Mouse (Mus musculus) MEL-GATA-1-ER (cell line): ENCODE results near the gene Ciapin1.
"Not testable (repeated sequence)": the region's sequence is repeated elsewhere in the genome, so short reads cannot be mapped to it uniquely, and the experiment has no call there.

Experiments
- DNase-seq: peaks from one replicate; pipeline ENCODE4 v3.0.0-alpha.2; 2012; ENCODE audit warnings: low read depth; ENCODE audit errors: extremely low read depth

Gene Ciapin1

DNA sequence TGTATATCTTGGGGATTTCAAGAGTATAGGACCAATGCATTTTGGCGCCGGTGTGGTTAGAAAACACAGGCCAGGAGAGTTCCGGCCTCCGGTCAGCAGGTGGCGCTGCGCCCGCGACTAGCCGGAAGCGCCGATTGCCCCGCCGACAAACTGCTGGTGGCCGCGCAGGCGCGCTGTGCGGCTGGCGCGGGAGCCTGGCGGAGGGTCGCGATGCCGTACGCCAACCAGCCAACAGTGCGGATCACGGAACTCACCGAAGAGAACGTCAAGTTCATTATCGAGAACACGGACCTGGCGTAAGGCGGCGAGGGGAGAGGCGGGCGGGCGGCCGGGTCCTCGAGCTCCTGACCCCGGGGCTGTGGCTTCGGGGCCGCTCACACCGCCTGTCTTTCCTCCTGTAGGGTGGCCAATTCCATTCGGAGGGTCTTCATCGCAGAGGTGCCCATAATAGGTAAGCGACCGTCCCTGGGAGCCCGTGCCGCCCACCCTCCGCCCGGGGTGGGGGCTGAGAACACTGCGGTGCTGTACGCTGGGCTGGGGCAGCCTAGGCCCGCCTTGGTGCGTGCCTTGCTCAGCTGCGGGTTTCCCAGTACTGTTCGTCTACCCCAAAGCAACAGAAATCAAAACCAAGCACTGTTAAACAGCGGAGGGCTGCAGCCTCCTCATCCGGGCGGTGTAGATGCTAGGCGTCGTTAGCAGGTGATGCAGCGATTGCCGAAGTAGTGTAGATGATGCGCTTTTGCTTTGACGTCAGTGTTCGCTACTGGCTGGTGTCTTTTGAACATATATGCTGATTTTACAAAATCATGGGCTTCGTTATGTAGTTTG, 19.4 kb upstream of the Ciapin1 start, which contains the start of gene Polr2c:
Polr2c (plus strand) TSS at position 105 of the 828 bp plus-strand sequence.
- DNase-seq = peak; percentile 65

DNA sequence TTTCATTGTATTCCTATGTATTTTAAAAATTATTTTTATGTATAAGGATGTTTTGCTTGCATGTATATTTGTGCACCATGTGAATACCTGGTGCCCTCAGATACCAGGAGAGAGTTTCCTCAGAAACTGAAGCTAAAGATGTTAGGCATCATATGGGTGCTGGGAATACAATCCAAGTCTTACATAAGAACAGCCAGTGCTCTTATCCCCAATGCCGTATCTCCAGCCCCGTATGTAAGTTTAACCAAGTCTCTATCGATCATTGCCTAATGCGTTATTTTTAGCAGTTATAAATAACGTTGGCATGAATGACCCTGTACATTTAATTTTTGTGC, 18.8 kb upstream of the Ciapin1 start:
- DNase-seq = no peak

DNA sequence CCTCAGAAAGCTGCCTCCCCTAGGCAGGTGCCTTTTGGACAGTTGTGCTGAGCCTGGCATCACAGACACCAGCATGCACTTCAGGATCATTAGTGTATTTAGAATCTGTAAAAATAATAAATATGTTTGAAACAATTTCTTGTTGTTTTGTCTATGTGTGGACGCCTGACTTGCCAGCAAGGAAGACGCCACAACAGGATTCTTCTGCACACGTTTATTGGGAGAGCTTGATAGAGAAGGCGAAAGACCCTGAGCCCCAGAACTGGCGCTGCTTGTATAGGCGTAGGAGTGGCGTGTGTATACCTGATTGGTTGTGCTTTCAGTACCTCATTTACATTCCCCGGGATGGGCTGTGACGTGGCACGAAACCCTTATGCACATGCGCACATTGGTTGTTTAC, 16.6 kb upstream of the Ciapin1 start:
- DNase-seq = not testable (repeated sequence)

DNA sequence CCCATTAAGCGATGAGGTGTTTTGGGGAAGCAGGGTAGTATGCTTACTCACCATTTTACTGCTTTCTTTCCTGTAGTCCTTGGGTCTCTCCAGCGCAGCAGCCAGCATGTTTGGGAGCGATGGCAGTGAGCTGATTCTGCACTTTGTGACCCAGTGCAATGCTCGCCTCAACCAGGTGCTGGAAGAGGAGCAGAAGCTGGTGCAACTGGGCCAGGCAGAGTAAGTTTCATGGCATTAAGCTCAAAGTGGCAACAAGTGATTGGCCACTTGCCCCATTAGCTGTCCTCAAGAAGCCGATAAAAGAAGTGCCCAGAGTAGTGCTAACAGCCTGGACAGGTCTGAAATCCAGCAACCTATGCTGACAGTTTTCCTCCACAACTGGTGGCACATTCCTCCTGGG, 11.9 kb upstream of the Ciapin1 start:
- DNase-seq = no peak

DNA sequence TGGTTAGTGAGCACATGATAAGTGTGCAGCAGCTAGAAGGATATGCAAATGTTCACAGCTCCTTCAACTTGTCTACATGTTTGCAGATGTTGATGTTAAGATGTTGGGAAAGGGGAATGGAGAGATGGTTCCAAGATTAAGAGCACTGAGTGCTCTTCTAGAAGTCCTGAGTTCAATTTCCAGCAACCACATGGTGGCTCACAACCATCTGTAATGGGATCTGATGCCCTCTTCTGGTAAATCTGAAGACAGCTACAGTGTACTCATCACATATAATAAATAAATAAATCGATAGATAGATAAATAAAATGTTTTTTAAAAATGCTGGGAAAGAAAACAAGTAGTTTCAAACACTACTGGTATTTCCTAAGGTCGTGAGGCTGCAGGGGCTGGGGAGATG, 3.0 kb upstream of the Ciapin1 start:
- DNase-seq = no peak

DNA sequence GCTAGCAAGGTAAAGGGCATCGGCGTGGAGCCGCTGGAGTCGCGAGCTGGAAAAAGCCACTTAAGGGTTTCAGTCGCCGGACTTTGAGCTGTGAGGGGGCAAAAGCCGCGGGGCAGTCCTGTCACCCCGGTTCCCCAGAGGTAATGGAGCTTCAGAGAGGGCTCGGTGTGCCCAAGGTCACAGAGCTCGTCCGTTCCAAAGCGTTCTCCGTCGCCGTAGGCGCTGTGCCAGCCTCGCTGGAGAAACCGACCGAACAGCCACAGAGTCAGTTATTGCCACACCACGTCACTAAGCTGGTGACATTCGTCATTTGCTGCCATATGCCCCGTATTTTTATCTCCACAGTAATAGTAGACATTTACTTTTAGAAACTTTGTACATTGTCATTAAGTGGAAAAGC, 442 bp upstream of the Ciapin1 start:
- DNase-seq = peak; percentile 56

DNA sequence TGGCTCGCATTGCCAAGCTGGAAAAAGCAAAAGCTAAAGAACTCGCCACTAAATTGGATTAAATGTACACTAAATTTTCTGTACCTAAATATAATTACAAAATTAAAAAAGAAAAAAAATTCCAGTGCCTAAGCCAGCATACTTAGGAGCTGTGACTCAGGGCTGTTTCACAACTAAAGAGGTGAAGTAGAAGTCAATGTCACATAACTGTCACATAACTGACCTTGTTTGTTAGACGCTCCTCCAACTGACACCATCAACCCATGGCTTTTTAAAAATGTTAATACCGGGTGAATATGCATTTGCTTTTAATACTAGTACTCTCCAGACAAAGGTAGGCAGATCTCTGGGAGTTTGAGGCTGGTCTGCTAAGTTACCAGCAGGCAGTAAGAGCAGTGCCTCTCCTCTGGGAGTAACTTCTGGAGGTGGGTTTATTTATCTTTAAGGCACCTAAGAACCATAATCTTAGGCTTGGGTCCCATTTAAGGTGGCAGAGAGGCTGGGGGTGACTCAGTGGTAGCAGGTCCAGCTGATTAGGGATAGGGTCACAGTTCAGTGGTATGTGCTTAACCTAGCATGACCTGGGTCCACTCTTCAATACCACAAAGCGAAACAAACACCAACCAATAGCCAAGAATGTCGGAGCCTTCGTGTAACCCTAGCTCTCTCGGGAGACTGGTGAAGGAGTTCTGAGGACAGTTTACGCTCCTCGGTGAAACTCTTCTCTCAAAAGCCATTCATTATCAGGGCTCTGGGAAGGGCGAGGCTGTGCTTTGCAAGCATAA, 1.5 kb downstream of the Ciapin1 start:
- no peak for DNase-seq

DNA sequence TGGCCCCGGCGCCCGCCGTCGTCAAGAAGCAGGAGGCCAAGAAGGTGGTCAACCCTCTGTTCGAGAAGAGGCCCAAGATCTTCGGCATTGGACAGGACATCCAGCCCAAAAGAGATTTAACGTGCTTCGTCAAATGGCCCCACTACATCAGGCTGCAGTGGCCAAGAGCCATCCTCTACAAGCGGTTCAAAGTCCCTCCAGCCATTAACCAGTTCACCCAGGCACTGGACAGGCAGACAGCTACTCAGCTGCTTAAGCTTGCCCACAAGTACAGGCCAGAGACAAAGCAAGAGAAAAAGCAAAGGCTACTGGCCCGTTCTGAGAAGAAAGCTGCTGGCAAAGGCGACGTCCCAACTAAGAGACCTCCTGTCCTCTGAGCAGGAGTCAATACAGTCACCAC, 2.4 kb downstream of the Ciapin1 start:
- not testable (repeated sequence) for DNase-seq

DNA sequence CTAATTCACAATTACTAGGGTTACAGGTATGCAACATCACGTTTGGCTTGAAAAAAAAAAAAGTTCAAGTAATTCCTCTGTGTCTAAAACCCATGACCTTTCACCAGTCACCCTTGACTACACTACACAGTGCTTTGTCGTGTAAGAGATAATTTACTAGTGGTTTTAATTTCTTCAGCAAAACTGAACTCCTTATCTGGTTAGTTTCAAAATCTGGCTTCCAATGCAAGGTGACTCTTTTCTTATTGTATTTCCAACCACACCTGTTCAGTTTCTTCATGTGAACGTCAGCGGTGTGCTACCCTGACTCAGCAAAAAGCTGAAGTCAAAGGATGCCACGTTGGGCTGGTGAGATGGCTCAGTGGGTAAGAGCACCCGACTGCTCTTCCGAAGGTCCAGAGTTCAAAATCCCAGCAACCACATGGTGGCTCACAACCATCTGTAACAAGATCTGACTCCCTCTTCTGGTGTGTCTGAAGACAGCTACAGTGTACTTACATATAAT, 4.2 kb downstream of the Ciapin1 start:
- DNase-seq = not testable (repeated sequence)

DNA sequence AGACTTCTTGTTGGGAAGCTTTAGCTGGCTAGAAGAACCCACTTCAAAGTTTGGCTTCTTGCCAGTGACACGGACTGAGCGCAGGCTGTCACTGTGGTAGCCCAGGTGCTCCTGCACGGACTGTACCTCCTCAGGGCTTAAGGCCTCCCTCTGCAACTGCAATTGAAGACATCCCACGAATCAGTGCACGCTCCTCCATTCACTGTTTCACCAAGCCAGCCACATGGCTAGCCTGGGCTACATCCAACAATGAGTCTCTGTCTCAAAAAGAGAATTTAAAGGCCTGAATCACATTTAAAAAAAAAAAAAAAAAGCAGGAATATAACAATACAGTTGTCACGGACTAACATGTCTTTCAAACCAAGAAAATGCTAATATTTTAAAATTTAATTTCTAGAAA, 9.9 kb downstream of the Ciapin1 start:
- no peak for DNase-seq

DNA sequence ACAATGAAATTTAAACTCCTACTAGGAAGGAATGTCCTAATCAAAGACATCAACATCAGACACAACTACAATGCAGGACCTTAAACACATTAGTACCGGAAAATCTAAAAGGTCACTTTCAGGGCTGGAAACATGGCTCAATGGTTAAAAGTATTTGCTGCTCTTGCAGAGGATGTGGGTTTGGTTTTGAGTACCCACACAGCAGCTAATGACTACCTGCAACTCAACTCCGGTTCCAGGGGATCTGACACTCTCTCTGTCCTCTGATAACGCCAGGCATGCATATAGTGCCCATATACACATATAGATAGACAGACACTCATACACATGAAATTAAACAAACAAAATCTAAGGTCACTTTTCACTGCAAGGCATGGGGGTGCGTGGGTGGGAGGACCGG, 11.9 kb downstream of the Ciapin1 start:
- no peak for DNase-seq

DNA sequence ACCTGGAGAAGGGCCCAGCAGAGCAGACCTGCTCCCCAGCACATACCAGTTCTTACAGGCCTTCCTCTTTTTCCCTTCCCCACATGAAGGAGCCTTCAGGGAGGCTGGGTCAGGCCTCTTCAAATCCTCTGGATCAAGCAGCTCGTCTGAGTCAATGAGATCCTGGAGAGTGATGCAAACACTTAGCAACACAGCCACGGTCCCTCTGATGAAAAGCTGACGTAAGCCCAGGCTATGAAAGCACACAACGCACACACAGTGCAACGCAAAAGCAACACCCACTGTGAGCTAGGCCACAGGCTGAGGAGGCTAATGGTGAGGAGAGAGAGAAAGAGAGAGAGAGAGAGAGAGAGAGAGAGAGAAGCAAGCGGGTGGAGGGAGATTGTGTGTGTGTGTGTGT, 13.0 kb downstream of the Ciapin1 start:
- no peak for DNase-seq

DNA sequence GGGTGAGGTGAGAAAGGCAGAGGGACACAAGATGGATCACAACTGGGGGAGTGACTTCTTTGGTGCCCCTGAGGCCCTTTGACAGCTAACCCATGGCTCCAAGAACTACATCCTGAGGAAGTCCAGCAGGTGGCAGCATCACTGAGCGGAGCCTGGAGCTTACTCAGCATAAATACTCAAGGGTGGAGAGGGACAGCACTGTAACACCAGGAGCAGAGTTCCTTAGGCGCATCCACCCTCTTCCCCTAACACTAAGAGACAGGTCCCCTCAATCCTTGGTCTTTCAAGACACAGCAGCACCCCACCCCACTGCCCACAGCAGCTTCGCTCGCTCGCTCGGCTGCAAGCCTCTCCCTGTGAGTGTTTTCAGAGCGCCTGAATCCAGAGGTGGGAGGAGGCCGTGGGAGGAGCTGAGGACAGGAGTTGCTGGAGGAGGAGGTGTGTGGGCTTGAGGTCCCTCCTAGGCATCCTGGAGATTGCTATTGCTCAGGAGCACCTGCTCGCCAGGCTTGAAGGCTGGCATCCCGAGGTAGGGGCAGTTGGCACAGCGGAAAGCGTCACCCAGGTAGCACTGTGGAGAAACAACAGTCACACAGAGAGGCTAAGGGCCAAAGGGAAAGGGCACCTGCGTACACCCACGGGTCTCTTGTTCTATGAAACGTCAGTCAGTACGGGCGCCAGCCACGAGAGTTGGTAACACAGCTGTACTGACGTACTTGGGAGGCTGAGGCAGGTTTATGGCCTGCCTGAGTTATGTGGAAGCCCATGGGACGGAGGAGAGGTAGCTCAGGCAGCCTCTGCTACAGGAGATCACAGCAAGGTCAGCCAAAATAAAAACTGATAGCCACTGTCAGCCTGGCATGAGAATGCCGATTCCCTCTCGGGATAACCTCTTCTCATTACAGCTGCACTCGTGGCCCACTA, 15.3 kb downstream of the Ciapin1 start:
- DNase-seq = no peak

DNA sequence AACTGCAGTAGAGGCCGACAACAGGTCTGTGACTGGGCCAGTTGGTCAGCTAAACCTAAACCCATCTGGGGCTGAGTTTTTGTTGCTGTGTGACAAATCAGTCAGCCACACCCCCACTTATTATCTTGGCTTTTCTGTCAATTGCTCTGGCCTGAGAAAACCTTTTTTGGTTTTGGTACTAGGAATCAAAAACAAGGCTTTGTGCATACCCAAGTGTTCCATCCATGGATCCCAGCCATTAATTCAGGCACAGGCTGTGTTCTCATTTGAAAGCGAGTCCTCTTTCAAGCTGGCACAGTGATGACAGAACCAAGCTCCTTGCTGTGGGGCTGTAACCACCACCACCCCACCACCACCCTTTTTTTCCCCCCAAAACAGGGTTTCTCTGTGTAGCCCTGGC, 16.8 kb downstream of the Ciapin1 start:
- no peak for DNase-seq

DNA sequence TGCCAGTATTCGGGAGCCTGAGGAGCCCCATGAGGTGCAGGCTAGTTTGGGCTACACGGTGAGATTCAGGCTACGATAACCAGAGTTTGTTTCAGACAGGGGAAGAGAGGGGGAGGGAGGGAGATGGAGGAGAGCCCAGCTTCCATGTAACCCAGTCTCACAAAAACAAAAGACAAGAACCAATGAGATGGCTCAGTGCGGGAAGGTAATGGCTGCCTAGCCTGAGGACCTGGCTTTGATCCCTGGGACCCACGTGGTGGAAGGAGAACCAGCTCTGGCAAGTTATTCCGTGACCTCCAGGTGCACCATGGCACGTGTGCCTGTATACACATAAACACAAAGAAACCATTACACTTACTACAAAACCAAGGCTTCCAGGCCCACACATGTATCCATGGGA, 17.6 kb downstream of the Ciapin1 start:
- no peak for DNase-seq

DNA sequence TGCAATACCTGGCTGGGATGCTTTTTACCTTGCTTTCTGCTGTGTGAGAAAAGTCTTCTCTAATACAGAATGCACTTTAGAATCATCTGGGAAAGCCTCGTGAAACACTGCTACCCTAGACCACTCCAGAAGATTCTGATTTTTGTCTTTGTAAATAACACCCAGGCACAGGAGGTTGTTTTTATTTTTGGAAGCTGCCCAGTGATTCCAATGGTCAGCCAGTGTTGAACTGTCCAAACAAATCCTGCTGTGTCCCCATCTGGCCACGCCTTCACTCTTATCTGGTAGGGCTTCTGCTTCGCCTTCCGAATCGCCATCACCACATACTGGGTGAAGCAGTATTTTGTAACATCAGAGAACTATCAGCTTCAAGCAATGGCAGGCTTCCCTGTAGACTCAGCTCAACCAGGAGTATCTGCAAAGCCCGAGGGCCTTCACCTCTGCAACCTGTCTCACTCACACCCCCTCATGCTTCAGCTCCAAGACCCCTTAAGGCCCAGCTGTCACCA, 18.4 kb downstream of the Ciapin1 start:
- no peak for DNase-seq

DNA sequence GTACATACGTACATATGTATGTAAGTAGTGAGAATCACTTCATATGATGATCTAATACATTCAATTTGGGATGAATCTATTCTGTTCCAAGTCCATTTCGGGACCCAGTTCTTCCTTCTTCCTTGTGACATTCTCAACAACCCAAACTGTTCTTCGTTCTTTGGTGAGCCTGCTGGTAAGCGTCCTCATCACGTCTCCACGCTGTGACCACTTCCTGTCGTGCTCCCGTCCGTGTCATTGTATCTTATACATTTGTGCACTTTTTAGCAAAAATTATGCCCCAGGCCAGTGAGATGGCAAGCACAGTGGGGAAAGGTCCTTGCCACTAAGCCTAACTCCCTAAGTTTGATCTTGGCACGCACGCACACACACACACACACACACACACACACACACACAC, 20.2 kb downstream of the Ciapin1 start:
- no peak for DNase-seq

DNA sequence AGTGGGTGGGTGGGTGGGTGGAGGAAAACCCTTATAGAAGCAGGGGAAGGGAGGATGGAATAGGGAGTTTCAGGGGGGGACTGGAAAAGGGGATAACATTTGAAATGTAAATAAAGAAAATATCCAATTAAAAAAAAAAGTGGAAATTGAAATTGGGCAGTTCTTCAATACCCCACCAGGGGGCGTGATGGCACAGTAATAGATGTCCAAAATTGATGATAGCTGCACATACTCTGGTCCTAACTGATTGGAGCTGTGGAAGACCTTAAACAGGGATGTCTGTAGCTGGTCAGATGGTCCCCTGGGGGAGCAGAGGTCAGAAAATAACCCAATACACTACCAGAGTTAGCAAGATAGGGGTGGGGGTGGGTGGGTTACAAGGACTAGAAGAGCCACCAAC, 23.6 kb downstream of the Ciapin1 start:
- no peak for DNase-seq

DNA sequence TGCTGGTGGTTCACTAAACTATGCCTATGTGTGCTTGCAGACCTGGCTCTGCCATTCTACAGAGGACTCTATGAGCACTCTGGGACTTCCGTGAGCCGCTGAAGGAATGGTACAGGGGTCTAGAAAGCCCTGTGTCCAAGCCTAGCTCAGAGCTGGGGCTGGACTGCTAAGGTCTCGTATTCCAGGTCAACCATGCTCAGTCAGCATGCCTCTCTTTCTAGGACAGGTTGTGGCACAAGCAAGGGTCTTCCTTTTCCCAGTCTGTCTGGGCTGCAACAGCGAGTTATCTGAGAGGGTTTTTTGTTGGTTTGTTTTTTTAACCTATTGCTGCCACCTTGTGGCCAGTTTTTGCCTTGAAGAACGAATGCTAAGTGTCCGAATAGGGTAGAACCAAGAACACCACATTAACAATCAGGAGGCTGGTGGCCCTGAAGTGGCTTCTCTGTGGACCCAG, 25.5 kb downstream of the Ciapin1 start:
- DNase-seq = peak; percentile 45

DNA sequence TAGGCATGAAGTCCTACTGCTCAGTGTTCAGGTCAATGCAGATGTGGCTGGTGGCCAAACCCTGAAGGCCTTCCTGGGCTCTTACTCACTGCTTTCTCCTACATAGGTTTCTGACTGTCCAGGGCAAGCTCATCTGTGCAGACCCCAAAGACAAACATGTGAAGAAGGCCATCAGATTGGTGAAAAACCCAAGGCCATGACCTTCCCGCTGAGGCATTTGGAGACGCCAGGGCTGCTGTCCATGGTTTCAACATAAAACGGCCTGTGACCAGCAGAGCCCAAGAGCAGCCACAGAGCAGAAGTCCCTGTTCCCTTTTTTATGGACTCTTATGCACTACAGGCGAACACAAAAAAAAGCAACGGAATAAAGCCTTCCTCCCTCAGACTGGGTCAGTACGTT, 26.5 kb downstream of the Ciapin1 start:
- DNase-seq = no peak

DNA sequence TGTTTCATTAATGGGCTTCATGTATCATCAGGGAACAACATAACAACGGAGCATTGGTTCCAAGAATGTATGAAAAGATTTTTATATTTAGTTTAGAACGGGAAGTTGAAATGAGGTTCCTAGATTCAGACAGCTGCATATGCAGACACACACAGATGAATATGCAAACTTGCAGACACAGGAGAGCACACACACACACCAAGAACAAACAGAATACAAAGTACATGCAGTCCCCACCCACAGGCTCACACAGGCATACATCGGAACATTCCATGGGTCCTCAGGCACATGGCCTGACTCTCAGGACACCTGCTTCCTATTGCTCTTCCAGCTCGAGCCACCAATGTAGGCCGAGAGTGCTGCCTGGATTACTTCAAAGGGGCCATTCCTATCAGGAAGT, 27.3 kb downstream of the Ciapin1 start:
- no peak for DNase-seq
